Mouse (Mus musculus) bone marrow, adult 2 months (tissue): ENCODE results near the gene Ahcy. TPM values are rescaled to one million over a fixed set of nuclear protein-coding genes. Genes with fewer than 3 reads are reported as not detected.

ENCODE experiments used
- H3K27ac ChIP-seq: fragments of 200-500 bp; 2 replicates; pipeline ENCODE4 v1.5.1; 2012; ENCODE audit warnings: low read depth, mild to moderate bottlenecking, control low read depth, inconsistent platforms, low read length; ENCODE audit not compliant: control insufficient read depth, poor library complexity, insufficient read depth
- H3K4me1 ChIP-seq: fragments of 200-500 bp; 2 replicates; pipeline ENCODE4 v1.6.1; 2011; ENCODE audit warnings: low read length; ENCODE audit not compliant: control insufficient read depth, insufficient read depth
- H3K4me3 ChIP-seq: fragments of 200-500 bp; replicated peaks from 2 replicates; pipeline ENCODE3; 2011; ENCODE audit warnings: mild to moderate bottlenecking, low read depth, low read length, control low read depth; ENCODE audit not compliant: control insufficient read depth
- CTCF ChIP-seq: fragments of 200-500 bp; IDR thresholded peaks from 2 replicates; pipeline ENCODE4 v1.5.1; 2011; ENCODE audit warnings: low read length, control low read depth; ENCODE audit not compliant: control insufficient read depth, insufficient read depth
- POLR2A ChIP-seq: fragments of 200-500 bp; IDR thresholded peaks from 2 replicates; pipeline ENCODE4 v1.6.1; 2011; ENCODE audit warnings: low read depth, mild to moderate bottlenecking, control low read depth, low read length, borderline replicate concordance; ENCODE audit not compliant: control insufficient read depth
- WGBS: fragments of 180-500 bp; shearing (Covaris S2); methylation state at CpG from one replicate; pipeline ENCODE4 v1.1.7; 2018; 5-methylcytosine and 5-hydroxymethylcytosine counted together
- polyA plus RNA-seq: library from polyadenylated mRNA; stranded (reverse); fragments of >200 nt; gene quantifications from 2 replicates; pipeline ENCODE4 v1.2.4, GENCODE M21; 2011; ENCODE audit warnings: low replicate concordance; ENCODE audit not compliant: missing spikeins, insufficient read depth, insufficient read length

Ahcy gene
- polyA plus RNA-seq, 1 experiment, result 18.5 TPM

- Histone ChIP-seq H3K27ac (no peak overlapping the region), H3K4me3 (no peak overlapping the region), H3K4me1 (no peaks in the 10 kb centered on the region)
- TF ChIP-seq POLR2A, result no peak
- TF ChIP-seq CTCF, result no peak
- 85% methylated on average over 3 of the region's 3 CpGs for WGBS
Measured at GRCm38 (mm10) chr2:155081056-155081455, 6.8 kb upstream of the Ahcy start.

- TF ChIP-seq POLR2A (no peak), CTCF (no peak)
- 81% methylated on average over 4 of the region's 4 CpGs for WGBS
- peaks cover 1% of the 10 kb centered on the region; the same call in 1 of the 2 replicates for H3K4me1 ChIP-seq
- no peak overlapping the region for H3K4me3 ChIP-seq
- no peak overlapping the region for H3K27ac ChIP-seq
Measured at GRCm38 (mm10) chr2:155080179-155080530, 5.9 kb upstream of the Ahcy start.

- TF ChIP-seq POLR2A (no peak), CTCF (no peak)
Measured at GRCm38 (mm10) chr2:155079500-155080178, 5.3 kb upstream of the Ahcy start.

GRCm38 (mm10) chr2:155075649-155076048, 1.4 kb upstream of the Ahcy start:
- H3K4me1 ChIP-seq, result peaks cover 3% of the 10 kb centered on the region
- WGBS, result 83% methylated on average over 6 of the region's 6 CpGs
- TF ChIP-seq CTCF, result no peak
- TF ChIP-seq POLR2A, result no peak
- peak overlapping the region; percentile 9 for H3K4me3 ChIP-seq
- no peak overlapping the region for H3K27ac ChIP-seq

More at GRCm38 (mm10) chr2:155079500-155080178, 5.3 kb upstream of the Ahcy start:
- H3K4me3 ChIP-seq, result no peak overlapping the region
- H3K27ac ChIP-seq, result no peak overlapping the region
- 26% methylated on average over 7 of the region's 7 CpGs for WGBS
- peaks cover 3% of the 10 kb centered on the region for H3K4me1 ChIP-seq

- peak overlapping the region; percentile 66 for H3K4me3 ChIP-seq
- H3K4me1 ChIP-seq, result peaks cover 3% of the 10 kb centered on the region
- no peak for TF ChIP-seq POLR2A
- TF ChIP-seq CTCF, result no peak
- no peak overlapping the region for H3K27ac ChIP-seq
- 43% methylated on average over 12 of the region's 12 CpGs for WGBS
Measured at GRCm38 (mm10) chr2:155074766-155075330, 551 bp upstream of the Ahcy start.

- no peak overlapping the region for H3K27ac ChIP-seq
- WGBS, result 22% methylated on average over 3 of the region's 3 CpGs
- H3K4me3 ChIP-seq, result no peak overlapping the region
- TF ChIP-seq CTCF, result no peak
- no peak for TF ChIP-seq POLR2A
- H3K4me1 ChIP-seq, result peaks cover 3% of the 10 kb centered on the region
Measured at GRCm38 (mm10) chr2:155073347-155073746, 950 bp downstream of the Ahcy start.

GRCm38 (mm10) chr2:155072353-155073145, 1.7 kb downstream of the Ahcy start:
- no peak for TF ChIP-seq CTCF
- TF ChIP-seq POLR2A, result no peak
- no peak overlapping the region for H3K27ac ChIP-seq
- no peak overlapping the region for H3K4me3 ChIP-seq
- H3K4me1 ChIP-seq, result peaks cover 3% of the 10 kb centered on the region
- 65% methylated on average over 8 of the region's 8 CpGs for WGBS

GRCm38 (mm10) chr2:155071027-155071426, 3.3 kb downstream of the Ahcy start:
- Histone ChIP-seq H3K4me3 (no peak overlapping the region), H3K27ac (no peak overlapping the region), H3K4me1 (peaks cover 3% of the 10 kb centered on the region)
- TF ChIP-seq POLR2A (no peak), CTCF (no peak)
- 77% methylated on average over 9 of the region's 9 CpGs for WGBS

- 77% methylated on average over 1 of the region's 1 CpGs for WGBS
- H3K4me1 ChIP-seq, result no peaks in the 10 kb centered on the region
- TF ChIP-seq POLR2A (no peak), CTCF (no peak)
- no peak overlapping the region for H3K27ac ChIP-seq
- no peak overlapping the region for H3K4me3 ChIP-seq
Measured at GRCm38 (mm10) chr2:155057361-155057760, 16.9 kb downstream of the Ahcy start.
